Mouse (Mus musculus) embryonic facial prominence, embryonic 10.5 days (tissue): ENCODE data around the gene Fbxw28. TPM values are rescaled to one million over a fixed set of nuclear protein-coding genes. Genes with fewer than 3 reads are reported as not detected.
"Not testable (repeated sequence)": the region's sequence is repeated elsewhere in the genome, so short reads cannot be mapped to it uniquely, and the experiment has no call there.

Experiments
- DNase-seq: peaks from one replicate; pipeline ENCODE4 v3.0.0-alpha.2; 2017; ENCODE audit warnings: low spot score
- H3K27ac ChIP-seq: fragments of 300-500 bp; sonication (generic); replicated peaks from 2 replicates; pipeline ENCODE4 v1.5.1; 2016; ENCODE audit warnings: mild to moderate bottlenecking
- H3K27me3 ChIP-seq: fragments of 300-500 bp; sonication (generic); replicated peaks from 2 replicates; pipeline ENCODE4 v1.6.1; 2016; ENCODE audit warnings: low read depth, mild to moderate bottlenecking; ENCODE audit not compliant: poor library complexity, severe bottlenecking
- H3K36me3 ChIP-seq: fragments of 300-500 bp; sonication (generic); replicated peaks from 2 replicates; pipeline ENCODE4 v1.6.1; 2016; ENCODE audit warnings: mild to moderate bottlenecking, moderate library complexity
- H3K4me1 ChIP-seq: fragments of 300-500 bp; sonication (generic); 2 replicates; pipeline ENCODE4 v1.6.1; 2016
- H3K4me3 ChIP-seq: fragments of 300-500 bp; sonication (generic); 2 replicates; pipeline ENCODE4 v1.5.1; 2016; ENCODE audit warnings: mild to moderate bottlenecking, moderate library complexity
- H3K9me3 ChIP-seq: fragments of 300-500 bp; sonication (generic); 2 replicates; pipeline ENCODE4 v1.6.1; 2016; ENCODE audit warnings: mild to moderate bottlenecking
- WGBS: fragments of 180-500 bp; shearing (Covaris S2); methylation state at CpG from one replicate; pipeline ENCODE4 v1.1.7; 2016; 5-methylcytosine and 5-hydroxymethylcytosine counted together
- polyA plus RNA-seq: library from polyadenylated mRNA; unstranded; fragments of >200 nt; fragmentation: Nextera tagmentation; extraction: Ambion mirVana; gene quantifications from 2 replicates; pipeline ENCODE4 v1.2.1, GENCODE M21; 2016

The Fbxw28 gene
- polyA plus RNA-seq = not detected in 2 replicates

DNA sequence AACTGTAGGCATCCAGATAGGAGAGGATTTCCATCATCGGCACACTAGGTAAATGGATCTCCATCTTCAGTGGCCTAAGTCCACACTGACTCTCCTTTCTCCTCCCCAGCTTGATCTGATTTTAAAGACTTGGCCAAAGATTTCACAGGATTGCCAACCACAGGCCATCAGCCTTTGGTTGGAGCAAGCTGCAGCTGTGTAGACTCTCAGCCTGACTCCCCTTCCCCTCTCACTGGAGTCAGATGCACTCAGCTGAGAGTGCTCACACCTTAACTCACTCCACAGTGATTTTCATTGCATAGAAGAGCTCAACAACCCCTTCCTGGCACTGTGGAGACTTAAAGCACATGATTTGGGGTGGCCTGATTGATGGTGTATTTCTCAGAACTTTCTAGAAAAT is at the start of gene Fbxw28:
Gene Fbxw28 (minus strand): TSS at position 101 of the 400 bp plus-strand sequence.
- H3K4me1 ChIP-seq, H3K36me3 ChIP-seq, H3K9me3 ChIP-seq, H3K4me3 ChIP-seq, H3K27me3 ChIP-seq, DNase-seq, H3K27ac ChIP-seq: not testable (repeated sequence)
- 100% methylated on average over 1 of the region's 1 CpGs for WGBS

DNA sequence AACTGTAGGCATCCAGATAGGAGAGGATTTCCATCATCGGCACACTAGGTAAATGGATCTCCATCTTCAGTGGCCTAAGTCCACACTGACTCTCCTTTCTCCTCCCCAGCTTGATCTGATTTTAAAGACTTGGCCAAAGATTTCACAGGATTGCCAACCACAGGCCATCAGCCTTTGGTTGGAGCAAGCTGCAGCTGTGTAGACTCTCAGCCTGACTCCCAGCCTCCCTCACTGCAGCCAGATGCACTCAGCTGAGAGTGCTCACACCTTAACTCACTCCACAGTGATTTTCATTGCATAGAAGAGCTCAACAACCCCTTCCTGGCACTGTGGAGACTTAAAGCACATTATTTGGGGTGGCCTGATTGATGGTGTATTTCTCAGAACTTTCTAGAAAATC is 51.9 kb downstream of the Fbxw28 start, which contains the start of gene Fbxw14:
Gene Fbxw14 (minus strand): TSS at position 101 of the 400 bp plus-strand sequence.
- WGBS = 100% methylated on average over 1 of the region's 1 CpGs
- H3K27ac ChIP-seq = not testable (repeated sequence)

More for the DNA sequence above, 51.9 kb downstream of the Fbxw28 start, which contains the start of gene Fbxw14:
- H3K9me3 ChIP-seq, H3K27me3 ChIP-seq, DNase-seq, H3K4me1 ChIP-seq, H3K4me3 ChIP-seq, H3K36me3 ChIP-seq: not testable (repeated sequence)

Other genes starting within 250 kb of the Fbxw28 start
- 24.8 and 28.6 TPM in 2 replicates for gene Plxnb1, start 244.3 kb downstream of the Fbxw28 start, polyA plus RNA-seq
- not detected in 2 replicates for gene Fbxw21, start 177.6 kb downstream of the Fbxw28 start, polyA plus RNA-seq
- gene Fbxw13, start 143.7 kb downstream of the Fbxw28 start, polyA plus RNA-seq = not detected in 2 replicates
- not detected in 2 replicates for gene Fbxw20, start 104.9 kb downstream of the Fbxw28 start, polyA plus RNA-seq
- not detected in 2 replicates for gene Fbxw14, start 52.0 kb downstream of the Fbxw28 start, polyA plus RNA-seq
- not detected in 2 replicates for gene Fbxw22, start 64.6 kb upstream of the Fbxw28 start, polyA plus RNA-seq
- gene Fbxw16, start 109.5 kb upstream of the Fbxw28 start, polyA plus RNA-seq = not detected in 2 replicates
- not detected in 2 replicates for gene Fbxw19, start 156.2 kb upstream of the Fbxw28 start, polyA plus RNA-seq
- not detected in 2 replicates for gene Fbxw15, start 228.6 kb upstream of the Fbxw28 start, polyA plus RNA-seq